Mouse (Mus musculus): ENCODE measurements around the gene Alox15. TPM values are rescaled to one million over a fixed set of nuclear protein-coding genes. Genes with fewer than 3 reads are reported as not detected.
"Not testable (repeated sequence)": the region's sequence is repeated elsewhere in the genome, so short reads cannot be mapped to it uniquely, and the experiment has no call there.

The Alox15 gene
- polyA plus RNA-seq, 1 experiment: not detected

- Histone ChIP-seq H3K79me3 (ENCODE audit: low read depth) (no peaks in the 10 kb centered on the region), H3K4me3 (ENCODE audit: insufficient read depth, poor library complexity, severe bottlenecking) (no peak overlapping the region), H3K36me3 (ENCODE audit: control insufficient read depth, insufficient read depth) (peaks cover 3% of the 10 kb centered on the region), H3ac (ENCODE audit: control insufficient read depth, insufficient read length, low read depth) (no peak overlapping the region), H3K79me2 (ENCODE audit: control insufficient read depth, insufficient read depth) (no peaks in the 10 kb centered on the region), H3K27me3 (ENCODE audit: control insufficient read depth, insufficient read depth, insufficient read length) (peaks cover 11% of the 10 kb centered on the region)
- TF ChIP-seq MYOG (IDR thresholded peaks at IDR 0.05; ENCODE audit: control insufficient read depth, extremely low read depth, insufficient read length) (no peak), USF1 (IDR thresholded peaks at IDR 0.05; ENCODE audit: low read depth) (no peak), FOSL1 (IDR thresholded peaks at IDR 0.05; ENCODE audit: insufficient read depth, low read length, poor library complexity, severe bottlenecking) (no peak)
These were observed 28.7 kb upstream of the Alox15 start for GRCm38 (mm10) chr11:70380478-70381005.

- TF ChIP-seq USF1 (IDR thresholded peaks at IDR 0.05; ENCODE audit: low read depth) (no peak), MYOG (IDR thresholded peaks at IDR 0.05; ENCODE audit: control insufficient read depth, extremely low read depth, insufficient read length) (no peak), CEBPB (IDR thresholded peaks at IDR 0.05; ENCODE audit: low read depth) (no peak), CTCF (IDR thresholded peaks at IDR 0.05; ENCODE audit: control insufficient read depth, insufficient read depth, insufficient read length) (no peak), MAX (IDR thresholded peaks at IDR 0.05) (no peak), MYOD1 (IDR thresholded peaks at IDR 0.05; ENCODE audit: control insufficient read depth, insufficient read length, low read depth) (no peak), FOSL1 (IDR thresholded peaks at IDR 0.05; ENCODE audit: insufficient read depth, low read length, poor library complexity, severe bottlenecking) (no peak)
- Histone ChIP-seq H3K79me3 (ENCODE audit: low read depth) (no peaks in the 10 kb centered on the region), H3K36me3 (ENCODE audit: control insufficient read depth, insufficient read depth) (no peaks in the 10 kb centered on the region), H3K79me2 (ENCODE audit: control insufficient read depth, insufficient read depth) (no peaks in the 10 kb centered on the region), H3K4me3 (ENCODE audit: insufficient read depth, poor library complexity, severe bottlenecking) (no peak overlapping the region), H3K27me3 (ENCODE audit: control insufficient read depth, insufficient read depth, insufficient read length) (peaks cover 33% of the 10 kb centered on the region), H3ac (ENCODE audit: control insufficient read depth, insufficient read length, low read depth) (no peak overlapping the region)
These were observed 24.2 kb upstream of the Alox15 start for GRCm38 (mm10) chr11:70376054-70376453.

GRCm38 (mm10) chr11:70374302-70374701 lies 22.5 kb upstream of the Alox15 start:
- TF ChIP-seq USF1 (IDR thresholded peaks at IDR 0.05; ENCODE audit: low read depth) (no peak), MYOG (IDR thresholded peaks at IDR 0.05; ENCODE audit: control insufficient read depth, extremely low read depth, insufficient read length) (no peak), FOSL1 (IDR thresholded peaks at IDR 0.05; ENCODE audit: insufficient read depth, low read length, poor library complexity, severe bottlenecking) (no peak), MAX (IDR thresholded peaks at IDR 0.05) (no peak), CTCF (IDR thresholded peaks at IDR 0.05; ENCODE audit: control insufficient read depth, insufficient read depth, insufficient read length) (no peak), MYOD1 (IDR thresholded peaks at IDR 0.05; ENCODE audit: control insufficient read depth, insufficient read length, low read depth) (no peak), CEBPB (IDR thresholded peaks at IDR 0.05; ENCODE audit: low read depth) (no peak)
- no peak overlapping the region for H3ac ChIP-seq (ENCODE audit: control insufficient read depth, insufficient read length, low read depth)
- H3K27me3 ChIP-seq (ENCODE audit: control insufficient read depth, insufficient read depth, insufficient read length): peaks cover 33% of the 10 kb centered on the region
- no peaks in the 10 kb centered on the region for H3K36me3 ChIP-seq (ENCODE audit: control insufficient read depth, insufficient read depth)
- H3K4me3 ChIP-seq (ENCODE audit: insufficient read depth, poor library complexity, severe bottlenecking): no peak overlapping the region
- H3K79me2 ChIP-seq (ENCODE audit: control insufficient read depth, insufficient read depth): no peaks in the 10 kb centered on the region
- H3K79me3 ChIP-seq (ENCODE audit: low read depth): no peaks in the 10 kb centered on the region

- Histone ChIP-seq H3K79me2 (ENCODE audit: control insufficient read depth, insufficient read depth) (no peaks in the 10 kb centered on the region), H3K4me3 (ENCODE audit: insufficient read depth, poor library complexity, severe bottlenecking) (no peak overlapping the region), H3K79me3 (ENCODE audit: low read depth) (no peaks in the 10 kb centered on the region), H3K27me3 (ENCODE audit: control insufficient read depth, insufficient read depth, insufficient read length) (peaks cover 33% of the 10 kb centered on the region), H3K36me3 (ENCODE audit: control insufficient read depth, insufficient read depth) (no peaks in the 10 kb centered on the region), H3ac (ENCODE audit: control insufficient read depth, insufficient read length, low read depth) (no peak overlapping the region)
- TF ChIP-seq MYOD1 (IDR thresholded peaks at IDR 0.05; ENCODE audit: control insufficient read depth, insufficient read length, low read depth) (no peak), MAX (IDR thresholded peaks at IDR 0.05) (no peak), CTCF (IDR thresholded peaks at IDR 0.05; ENCODE audit: control insufficient read depth, insufficient read depth, insufficient read length) (no peak), CEBPB (IDR thresholded peaks at IDR 0.05; ENCODE audit: low read depth) (no peak), FOSL1 (IDR thresholded peaks at IDR 0.05; ENCODE audit: insufficient read depth, low read length, poor library complexity, severe bottlenecking) (no peak), MYOG (IDR thresholded peaks at IDR 0.05; ENCODE audit: control insufficient read depth, extremely low read depth, insufficient read length) (no peak), USF1 (IDR thresholded peaks at IDR 0.05; ENCODE audit: low read depth) (no peak)
These were observed 21.2 kb upstream of the Alox15 start for GRCm38 (mm10) chr11:70372849-70373557.

GRCm38 (mm10) chr11:70372396-70372795 lies 20.6 kb upstream of the Alox15 start:
- Histone ChIP-seq H3K79me2 (ENCODE audit: control insufficient read depth, insufficient read depth) (no peaks in the 10 kb centered on the region), H3K36me3 (ENCODE audit: control insufficient read depth, insufficient read depth) (no peaks in the 10 kb centered on the region), H3K27me3 (ENCODE audit: control insufficient read depth, insufficient read depth, insufficient read length) (peaks cover 30% of the 10 kb centered on the region), H3ac (ENCODE audit: control insufficient read depth, insufficient read length, low read depth) (no peak overlapping the region), H3K4me3 (ENCODE audit: insufficient read depth, poor library complexity, severe bottlenecking) (no peak overlapping the region), H3K79me3 (ENCODE audit: low read depth) (no peaks in the 10 kb centered on the region)
- TF ChIP-seq CEBPB (IDR thresholded peaks at IDR 0.05; ENCODE audit: low read depth) (no peak), MAX (IDR thresholded peaks at IDR 0.05) (no peak), MYOD1 (IDR thresholded peaks at IDR 0.05; ENCODE audit: control insufficient read depth, insufficient read length, low read depth) (no peak), MYOG (IDR thresholded peaks at IDR 0.05; ENCODE audit: control insufficient read depth, extremely low read depth, insufficient read length) (no peak), FOSL1 (IDR thresholded peaks at IDR 0.05; ENCODE audit: insufficient read depth, low read length, poor library complexity, severe bottlenecking) (no peak), CTCF (IDR thresholded peaks at IDR 0.05; ENCODE audit: control insufficient read depth, insufficient read depth, insufficient read length) (no peak), USF1 (IDR thresholded peaks at IDR 0.05; ENCODE audit: low read depth) (no peak)

- H3K4me3 ChIP-seq (ENCODE audit: insufficient read depth, poor library complexity, severe bottlenecking); H3K27me3 ChIP-seq (ENCODE audit: control insufficient read depth, insufficient read depth, insufficient read length); H3K36me3 ChIP-seq (ENCODE audit: control insufficient read depth, insufficient read depth); H3K79me3 ChIP-seq (ENCODE audit: low read depth); H3ac ChIP-seq (ENCODE audit: control insufficient read depth, insufficient read length, low read depth); H3K79me2 ChIP-seq (ENCODE audit: control insufficient read depth, insufficient read depth): not testable (repeated sequence)
These were observed 16.8 kb upstream of the Alox15 start for GRCm38 (mm10) chr11:70368626-70369025.

- H3ac ChIP-seq (ENCODE audit: control insufficient read depth, insufficient read length, low read depth); H3K27me3 ChIP-seq (ENCODE audit: control insufficient read depth, insufficient read depth, insufficient read length); H3K36me3 ChIP-seq (ENCODE audit: control insufficient read depth, insufficient read depth); H3K4me3 ChIP-seq (ENCODE audit: insufficient read depth, poor library complexity, severe bottlenecking); H3K79me3 ChIP-seq (ENCODE audit: low read depth); H3K79me2 ChIP-seq (ENCODE audit: control insufficient read depth, insufficient read depth): not testable (repeated sequence)
These were observed 15.9 kb upstream of the Alox15 start for GRCm38 (mm10) chr11:70367701-70368100.
